Mouse (Mus musculus) adrenal gland, postnatal 4 days (tissue): ENCODE data around the gene Rlim. TPM values are rescaled to one million over a fixed set of nuclear protein-coding genes. Genes with fewer than 3 reads are reported as not detected.

ENCODE experiments used
- total RNA-seq, 2 experiments: library from RNA; stranded (reverse); gene quantifications; 2 replicates each; pipeline ENCODE4 v1.2.3; 2021

Gene Rlim
- total RNA-seq, 2 experiments from 2014 or later, result 71.6 to 75.2 TPM

Other genes starting within 250 kb of the Rlim start
- gene Slc16a2, start 159.3 kb downstream of the Rlim start, total RNA-seq, result 10 to 100 TPM; 31.8 to 43.1 TPM
- gene Nexmif, start 219.9 kb upstream of the Rlim start, total RNA-seq, result 10 to 100 TPM; 16.9 to 17.2 TPM